Mouse (Mus musculus) kidney, postnatal 0 days (tissue): ENCODE measurements at regions not wholly inside any gene's neighbourhood (a gene's known extent, or its start where the extent isn't known, plus 50 kb on each side); places are given as distances from the start of the nearest gene placed in this dataset.

ENCODE experiments used
- ATAC-seq: fragments of 200-750 bp; cut with Nextera tagmentation; replicated peaks from 2 replicates; pipeline ENCODE4 v1.8.0; 2017; ENCODE audit warnings: low read depth, moderate number of reproducible peaks, moderate TSS enrichment, moderate library complexity; ENCODE audit not compliant: low FRiP score
- DNase-seq: peaks from one replicate; pipeline ENCODE4 v3.0.0-alpha.2; 2016; ENCODE audit warnings: low spot score
- H3K27ac ChIP-seq: fragments of 300-500 bp; sonication (generic); 2 replicates; pipeline ENCODE4 v1.5.1; 2014; ENCODE audit warnings: mild to moderate bottlenecking
- H3K27me3 ChIP-seq: fragments of 300-500 bp; sonication (generic); 2 replicates; pipeline ENCODE4 v1.6.1; 2014; ENCODE audit warnings: low read length, mixed read lengths; ENCODE audit not compliant: insufficient read depth
- H3K36me3 ChIP-seq: fragments of 300-500 bp; sonication (generic); 2 replicates; pipeline ENCODE4 v1.6.1; 2014; ENCODE audit warnings: low read length, mixed read lengths; ENCODE audit not compliant: insufficient read depth
- H3K4me1 ChIP-seq: fragments of 300-500 bp; sonication (generic); replicated peaks from 2 replicates; pipeline ENCODE4 v1.6.1; 2014; ENCODE audit warnings: antibody characterized with exemption, low read length, mixed read lengths; ENCODE audit not compliant: insufficient read depth
- H3K4me2 ChIP-seq: fragments of 300-500 bp; sonication (generic); 2 replicates; pipeline ENCODE4 v1.6.1; 2014; ENCODE audit warnings: mild to moderate bottlenecking, low read length, moderate library complexity, mixed read lengths
- H3K4me3 ChIP-seq: fragments of 300-500 bp; sonication (generic); replicated peaks from 2 replicates; pipeline ENCODE4 v1.5.1; 2014; ENCODE audit warnings: low read depth, low read length
- H3K9ac ChIP-seq: fragments of 300-500 bp; sonication (generic); 2 replicates; pipeline ENCODE4 v1.6.1; 2014; ENCODE audit warnings: low read depth, low read length
- H3K9me3 ChIP-seq: fragments of 300-500 bp; sonication (generic); replicated peaks from 2 replicates; pipeline ENCODE4 v1.6.1; 2016; ENCODE audit warnings: low read length, inconsistent platforms, mixed read lengths
- CTCF ChIP-seq: IDR thresholded peaks from 2 replicates; pipeline ENCODE4 v1.5.1; 2016; ENCODE audit warnings: antibody characterized with exemption, low read depth, mild to moderate bottlenecking, moderate library complexity
- WGBS: fragments of 180-500 bp; shearing (Covaris S2); extraction: QIAGEN DNeasy Blood & Tissue Kit; methylation state at CpG from one replicate; pipeline ENCODE4 v1.1.7; 2014; 5-methylcytosine and 5-hydroxymethylcytosine counted together

- Histone ChIP-seq H3K4me1 (no peaks in the 10 kb centered on the region), H3K27ac (no peak overlapping the region), H3K9me3 (peaks cover 4% of the 10 kb centered on the region; the same call in 1 of the 2 replicates), H3K36me3 (no peaks in the 10 kb centered on the region), H3K9ac (no peak overlapping the region), H3K27me3 (no peaks in the 10 kb centered on the region), H3K4me3 (no peak overlapping the region), H3K4me2 (no peak overlapping the region)
- WGBS: 69% methylated on average over 2 of the region's 2 CpGs
- no peak for DNase-seq
- TF ChIP-seq CTCF: no peak
- no peak for ATAC-seq
Measured at GRCm38 (mm10) chr1:190048521-190049170, 121.9 kb downstream of the Prox1 start.

GRCm38 (mm10) chr1:190047201-190047600 is 123.3 kb downstream of the Prox1 start:
- no peaks in the 10 kb centered on the region for H3K36me3 ChIP-seq
- H3K27ac ChIP-seq: no peak overlapping the region
- no peak for TF ChIP-seq CTCF
- H3K4me2 ChIP-seq: no peak overlapping the region
- H3K9ac ChIP-seq: no peak overlapping the region
- H3K27me3 ChIP-seq: no peaks in the 10 kb centered on the region
- no peaks in the 10 kb centered on the region for H3K4me1 ChIP-seq
- 64% methylated on average over 6 of the region's 6 CpGs for WGBS
- DNase-seq: no peak
- no peak overlapping the region for H3K4me3 ChIP-seq
- peaks cover 4% of the 10 kb centered on the region; the same call in 1 of the 2 replicates for H3K9me3 ChIP-seq
- ATAC-seq: no peak

GRCm38 (mm10) chr1:190045797-190046196 is 123.6 kb upstream of the Smyd2 start:
- no peak overlapping the region for H3K4me3 ChIP-seq
- H3K36me3 ChIP-seq: no peaks in the 10 kb centered on the region
- no peaks in the 10 kb centered on the region for H3K4me1 ChIP-seq
- TF ChIP-seq CTCF: peak; percentile 83
- H3K9me3 ChIP-seq: peaks cover 4% of the 10 kb centered on the region; the same call in 1 of the 2 replicates
- H3K9ac ChIP-seq: no peak overlapping the region
- H3K27me3 ChIP-seq: no peaks in the 10 kb centered on the region
- ATAC-seq: no peak
- no peak overlapping the region for H3K27ac ChIP-seq
- WGBS: 30% methylated on average over 1 of the region's 1 CpGs
- peak; percentile 78 for DNase-seq
- H3K4me2 ChIP-seq: no peak overlapping the region

- Histone ChIP-seq H3K36me3 (no peaks in the 10 kb centered on the region), H3K4me1 (no peaks in the 10 kb centered on the region), H3K9ac (no peak overlapping the region), H3K4me3 (no peak overlapping the region), H3K4me2 (no peak overlapping the region), H3K27ac (no peak overlapping the region), H3K27me3 (no peaks in the 10 kb centered on the region), H3K9me3 (no peaks in the 10 kb centered on the region)
- ATAC-seq: no peak
- no peak for TF ChIP-seq CTCF
- WGBS: 69% methylated on average over 3 of the region's 3 CpGs
- DNase-seq: no peak
Measured at GRCm38 (mm10) chr1:190044036-190044435, 121.9 kb upstream of the Smyd2 start.

- no peak for ATAC-seq
- no peaks in the 10 kb centered on the region for H3K9me3 ChIP-seq
- no peak for TF ChIP-seq CTCF
- WGBS: 68% methylated on average over 10 of the region's 10 CpGs
- no peaks in the 10 kb centered on the region for H3K4me1 ChIP-seq
- no peak overlapping the region for H3K9ac ChIP-seq
- no peak overlapping the region for H3K4me2 ChIP-seq
- no peak overlapping the region for H3K27ac ChIP-seq
- no peaks in the 10 kb centered on the region for H3K36me3 ChIP-seq
- no peak for DNase-seq
- no peaks in the 10 kb centered on the region for H3K27me3 ChIP-seq
- H3K4me3 ChIP-seq: no peak overlapping the region
Measured at GRCm38 (mm10) chr1:190043156-190043555, 121.0 kb upstream of the Smyd2 start.

GRCm38 (mm10) chr1:190042197-190042596 is 120.0 kb upstream of the Smyd2 start:
- no peaks in the 10 kb centered on the region for H3K9me3 ChIP-seq
- no peak for DNase-seq
- no peaks in the 10 kb centered on the region for H3K36me3 ChIP-seq
- no peak for ATAC-seq
- H3K4me1 ChIP-seq: no peaks in the 10 kb centered on the region
- WGBS: 71% methylated on average over 4 of the region's 4 CpGs
- no peaks in the 10 kb centered on the region for H3K27me3 ChIP-seq
- H3K27ac ChIP-seq: no peak overlapping the region
- H3K4me3 ChIP-seq: no peak overlapping the region
- no peak for TF ChIP-seq CTCF
- H3K9ac ChIP-seq: no peak overlapping the region
- H3K4me2 ChIP-seq: no peak overlapping the region

GRCm38 (mm10) chr1:190041096-190041706 is 119.0 kb upstream of the Smyd2 start:
- Histone ChIP-seq H3K27me3 (no peaks in the 10 kb centered on the region), H3K4me2 (no peak overlapping the region), H3K27ac (no peak overlapping the region), H3K9me3 (no peaks in the 10 kb centered on the region), H3K36me3 (no peaks in the 10 kb centered on the region), H3K4me1 (no peaks in the 10 kb centered on the region), H3K4me3 (no peak overlapping the region), H3K9ac (no peak overlapping the region)
- DNase-seq (no peak), ATAC-seq (no peak)
- 67% methylated on average over 7 of the region's 7 CpGs for WGBS
- peak; percentile 37; the same call in 1 of the 2 replicates for TF ChIP-seq CTCF
